ENCODE assay signal across 13 mouse cellular contexts in genomic region chr16:92903892-92904473, GRCm38 (mm10).
DNase-seq lines count a peak whose midpoint lies in the region; ATAC-seq lines count a peak whose summit lies in the region.
"Had no signal": no experiment of that assay in that cellular context is flagged by ENCODE, and none has a peak within 500 bp of the region (broad histone marks: within the 10 kb centered on the region; RNA-seq: fewer than 3 reads in every experiment).

No protein-coding gene starts in this region.

- no peaks in the 10 kb centered on the region for H3K27me3 ChIP-seq in stomach, embryonic 14.5 days (ENCODE audit: control insufficient read depth, insufficient read depth, low read length)
- H3K27me3 ChIP-seq in midbrain, embryonic 10.5 days (ENCODE audit: low read depth, poor library complexity, severe bottlenecking): no peaks in the 10 kb centered on the region
- H3K27me3 ChIP-seq: embryonic facial prominence, embryonic 12.5 days; limb, embryonic 12.5 days; midbrain, embryonic 13.5 days had no signal

- 43% methylated on average over 9 of the region's 9 CpGs for WGBS in stomach, embryonic 14.5 days
- WGBS in midbrain, embryonic 10.5 days: 88% methylated on average over 9 of the region's 9 CpGs

- H3K4me2 ChIP-seq in stomach, embryonic 14.5 days (replicated peaks; ENCODE audit: low read depth, low read length): no peak overlapping the region
- H3K4me2 ChIP-seq: embryonic facial prominence, embryonic 12.5 days; limb, embryonic 12.5 days; midbrain, embryonic 13.5 days had no signal

- DNase-seq in right cerebral cortex, adult 18-20 months: peak; percentile 7
- DNase-seq in right cerebral cortex, postnatal 4 days: no peak
- peak; percentile 30 for DNase-seq in forelimb bud, embryonic 11.5 days (ENCODE audit: low read depth, low spot score)
- DNase-seq in lung, adult 18-20 months: peak; percentile 19 to 50
- DNase-seq in embryo, embryonic 9.5 days (ENCODE audit: extremely low spot score): no peak
- DNase-seq in midbrain, embryonic 10.5 days (ENCODE audit: low spot score): no peak
- DNase-seq: thymus, adult 18-20 months had no signal

- no peaks in the 10 kb centered on the region for H3K4me1 ChIP-seq in stomach, embryonic 14.5 days (ENCODE audit: control insufficient read depth, insufficient read depth, low read length)
- no peaks in the 10 kb centered on the region for H3K4me1 ChIP-seq in midbrain, embryonic 10.5 days
- H3K4me1 ChIP-seq: heart, embryonic 10.5 days had no signal

- H3K36me3 ChIP-seq in stomach, embryonic 14.5 days (ENCODE audit: control insufficient read depth, insufficient read depth, low read length): no peaks in the 10 kb centered on the region
- H3K36me3 ChIP-seq in midbrain, embryonic 10.5 days: no peaks in the 10 kb centered on the region
- H3K36me3 ChIP-seq: embryonic facial prominence, embryonic 12.5 days; heart, embryonic 10.5 days; limb, embryonic 12.5 days; midbrain, embryonic 13.5 days had no signal

- ATAC-seq in stomach, embryonic 14.5 days (ENCODE audit: insufficient number of reproducible peaks, insufficient read depth, low FRiP score, low read depth): peak; percentile 74; the same call in 1 of the 2 replicates
- no peak for ATAC-seq in cerebellum, adult (ENCODE audit: insufficient number of reproducible peaks, low FRiP score, low TSS enrichment)
- ATAC-seq: midbrain, embryonic 13.5 days had no signal

- H3K4me3 ChIP-seq in stomach, embryonic 14.5 days (ENCODE audit: low read depth, low read length): no peak overlapping the region
- no peak overlapping the region for H3K4me3 ChIP-seq in midbrain, embryonic 10.5 days
- H3K4me3 ChIP-seq: embryonic facial prominence, embryonic 12.5 days; heart, embryonic 10.5 days; limb, embryonic 12.5 days; midbrain, embryonic 13.5 days had no signal

- no peak overlapping the region for H3K27ac ChIP-seq in stomach, embryonic 14.5 days (ENCODE audit: low read length)
- H3K27ac ChIP-seq in midbrain, embryonic 10.5 days (replicated peaks): no peak overlapping the region
- H3K27ac ChIP-seq: embryonic facial prominence, embryonic 12.5 days; heart, embryonic 10.5 days; limb, embryonic 12.5 days; midbrain, embryonic 13.5 days had no signal

- no peaks in the 10 kb centered on the region for H3K9me3 ChIP-seq in stomach, embryonic 14.5 days (ENCODE audit: control insufficient read depth, low read depth, low read length)
- H3K9me3 ChIP-seq in midbrain, embryonic 10.5 days (replicated peaks): no peaks in the 10 kb centered on the region
- H3K9me3 ChIP-seq: embryonic facial prominence, embryonic 12.5 days; heart, embryonic 10.5 days; limb, embryonic 12.5 days; midbrain, embryonic 13.5 days had no signal

- H3K9ac ChIP-seq in stomach, embryonic 14.5 days (replicated peaks; ENCODE audit: low read depth, low read length): no peak overlapping the region
- H3K9ac ChIP-seq: embryonic facial prominence, embryonic 12.5 days; limb, embryonic 12.5 days; midbrain, embryonic 13.5 days had no signal

Comparison
In these comparisons a context has a peak if more than half of its experiments do, and no peak if none do; other contexts are left out.
1. DNase-seq: peak in right cerebral cortex, adult 18-20 months (single experiment), forelimb bud, embryonic 11.5 days (single experiment) and lung, adult 18-20 months (2 of 2); none in right cerebral cortex, postnatal 4 days (single experiment), embryo, embryonic 9.5 days (single experiment) and midbrain, embryonic 10.5 days (single experiment).